Mouse (Mus musculus) MEL (cell line): ENCODE results near the gene Lrrc49. TPM values are rescaled to one million over a fixed set of nuclear protein-coding genes. Genes with fewer than 3 reads are reported as not detected.

Source experiments
- DNase-seq: peaks from one replicate; pipeline ENCODE4 v3.0.0; 2011; ENCODE audit warnings: low read depth, low spot score
- H3K27ac ChIP-seq: 2 replicates; pipeline ENCODE4 v1.5.1; 2012; ENCODE audit warnings: low read depth, mild to moderate bottlenecking, control low read depth, low read length, moderate library complexity; ENCODE audit not compliant: control insufficient read depth
- H3K27me3 ChIP-seq, 2 experiments: fragments of 150-350 bp in 1 of 2; sonication (generic) in 1 of 2; 2 replicates each; pipeline ENCODE4 v1.6.1; 2012; ENCODE audit warnings: low read length in 2 of 2, mild to moderate bottlenecking in 2 of 2, improper control_type of control experiment in 1 of 2, moderate library complexity in 1 of 2; ENCODE audit not compliant: insufficient read depth in 2 of 2, control insufficient read depth in 1 of 2
- H3K36me3 ChIP-seq, 2 experiments: 2 replicates each; pipeline ENCODE4 v1.6.1; 2012 to 2014; ENCODE audit warnings: low read length in 2 of 2, improper control_type of control experiment in 1 of 2, inconsistent platforms in 1 of 2, mild to moderate bottlenecking in 1 of 2; ENCODE audit not compliant: insufficient read depth in 2 of 2, control insufficient read depth in 1 of 2
- H3K4me1 ChIP-seq, 2 experiments: fragments of 150-350 bp in 1 of 2; sonication (generic) in 1 of 2; 2 replicates each; pipeline ENCODE4 v1.6.1; 2012; ENCODE audit warnings: low read length in 2 of 2, improper control_type of control experiment in 1 of 2, mild to moderate bottlenecking in 1 of 2; ENCODE audit not compliant: insufficient read depth in 2 of 2, control insufficient read depth in 1 of 2
- H3K4me3 ChIP-seq, 2 experiments: fragments of 150-350 bp in 1 of 2; sonication (generic) in 1 of 2; 2 replicates each; pipeline ENCODE4 v1.5.1; 2012; ENCODE audit warnings: low read depth in 2 of 2, low read length in 2 of 2, mild to moderate bottlenecking in 2 of 2, moderate library complexity in 2 of 2, control low read depth in 1 of 2, improper control_type of control experiment in 1 of 2; ENCODE audit not compliant: control insufficient read depth in 1 of 2, insufficient read depth in 1 of 2
- H3K79me2 ChIP-seq: 2 replicates; pipeline ENCODE4 v1.6.1; 2012; ENCODE audit warnings: mild to moderate bottlenecking, low read length, moderate library complexity; ENCODE audit not compliant: control insufficient read depth, poor library complexity, insufficient read depth
- H3K9ac ChIP-seq: 2 replicates; pipeline ENCODE4 v1.6.1; 2012; ENCODE audit warnings: low read depth, mild to moderate bottlenecking, control low read depth, low read length, moderate library complexity; ENCODE audit not compliant: control insufficient read depth, poor library complexity, severe bottlenecking
- H3K9me3 ChIP-seq: fragments of 150-350 bp; sonication (generic); replicated peaks from 2 replicates; pipeline ENCODE4 v1.6.1; 2012; ENCODE audit warnings: mild to moderate bottlenecking, low read length, improper control_type of control experiment, moderate library complexity; ENCODE audit not compliant: insufficient read depth
- BHLHE40 ChIP-seq: IDR thresholded peaks from 2 replicates; pipeline ENCODE4 v1.6.1; 2012; ENCODE audit warnings: low read depth, mild to moderate bottlenecking, inconsistent platforms, low read length, improper control_type of control experiment, borderline replicate concordance
- E2F4 ChIP-seq: IDR thresholded peaks from 2 replicates; pipeline ENCODE4 v1.6.1; 2011; ENCODE audit warnings: low read depth, low read length, improper control_type of control experiment, borderline replicate concordance
- GABPA ChIP-seq: IDR thresholded peaks from 2 replicates; pipeline ENCODE4 v1.6.1; 2012; ENCODE audit warnings: low read depth, mild to moderate bottlenecking, inconsistent platforms, low read length, improper control_type of control experiment, moderate library complexity
- JUND ChIP-seq: IDR thresholded peaks from 2 replicates; pipeline ENCODE4 v1.6.1; 2011; ENCODE audit warnings: low read depth, mild to moderate bottlenecking, improper control_type of control experiment, low read length
- MAFK ChIP-seq: IDR thresholded peaks from 2 replicates; pipeline ENCODE4 v1.6.1; 2011; ENCODE audit warnings: low read depth, mild to moderate bottlenecking, low read length, improper control_type of control experiment, borderline replicate concordance
- MAX ChIP-seq: IDR thresholded peaks from 2 replicates; pipeline ENCODE4 v1.6.1; 2011; ENCODE audit warnings: low read length, improper control_type of control experiment
- MAZ ChIP-seq: IDR thresholded peaks from 2 replicates; pipeline ENCODE4 v1.6.1; 2012; ENCODE audit warnings: low read depth, mild to moderate bottlenecking, inconsistent platforms, low read length, improper control_type of control experiment
- MXI1 ChIP-seq: IDR thresholded peaks from 2 replicates; pipeline ENCODE4 v1.6.1; 2011; ENCODE audit warnings: mild to moderate bottlenecking, low read depth, low read length, improper control_type of control experiment
- MYC ChIP-seq: IDR thresholded peaks from 2 replicates; pipeline ENCODE4 v1.6.1; 2011; ENCODE audit warnings: low read depth, mild to moderate bottlenecking, low read length, improper control_type of control experiment, moderate library complexity
- NRF1 ChIP-seq: IDR thresholded peaks from 2 replicates; pipeline ENCODE4 v1.6.1; 2014; ENCODE audit warnings: low read depth, mild to moderate bottlenecking, inconsistent platforms, low read length, improper control_type of control experiment, moderate library complexity; ENCODE audit not compliant: poor library complexity, insufficient read depth, severe bottlenecking
- RAD21 ChIP-seq: IDR thresholded peaks from 2 replicates; pipeline ENCODE4 v1.6.1; 2011; ENCODE audit warnings: mild to moderate bottlenecking, low read depth, low read length, improper control_type of control experiment
- SIN3A ChIP-seq: IDR thresholded peaks from 2 replicates; pipeline ENCODE4 v1.6.1; 2012; ENCODE audit warnings: low read length, improper control_type of control experiment, inconsistent platforms
- SMC3 ChIP-seq: IDR thresholded peaks from 2 replicates; pipeline ENCODE4 v1.6.1; 2011; ENCODE audit warnings: low read depth, low read length, improper control_type of control experiment
- TCF12 ChIP-seq: IDR thresholded peaks from 2 replicates; pipeline ENCODE4 v1.6.1; 2014; ENCODE audit warnings: low read depth, mild to moderate bottlenecking, inconsistent platforms, low read length, improper control_type of control experiment, moderate library complexity
- UBTF ChIP-seq: IDR thresholded peaks from 2 replicates; pipeline ENCODE4 v1.6.1; 2012; ENCODE audit warnings: low read depth, mild to moderate bottlenecking, inconsistent platforms, low read length, improper control_type of control experiment, moderate library complexity, borderline replicate concordance; ENCODE audit not compliant: insufficient read depth
- USF2 ChIP-seq, 2 experiments: IDR thresholded peaks; 2 replicates each; pipeline ENCODE4 v1.6.1; 2011 to 2012; ENCODE audit warnings: improper control_type of control experiment in 2 of 2, low read length in 2 of 2, borderline replicate concordance in 1 of 2, inconsistent platforms in 1 of 2, low read depth in 1 of 2, mild to moderate bottlenecking in 1 of 2; ENCODE audit not compliant: insufficient read depth in 1 of 2
- ZC3H11A ChIP-seq: IDR thresholded peaks from 2 replicates; pipeline ENCODE4 v1.6.1; 2012; ENCODE audit warnings: low read depth, mild to moderate bottlenecking, inconsistent platforms, low read length, improper control_type of control experiment
- ZMIZ1 ChIP-seq: IDR thresholded peaks from 2 replicates; pipeline ENCODE4 v1.6.1; 2012; ENCODE audit warnings: low read depth, mild to moderate bottlenecking, inconsistent platforms, low read length, improper control_type of control experiment, moderate library complexity
- polyA plus RNA-seq, 2 experiments: library from polyadenylated mRNA; stranded (reverse) in 1 of 2; unstranded in 1 of 2; fragments of >175 nt in 1 of 2; fragments of >200 nt in 1 of 2; gene quantifications; 2 replicates each; pipeline versions ENCODE4 v1.2.1 to v1.2.4; 2012; ENCODE audit warnings: low replicate concordance in 2 of 2, low read depth in 1 of 2; ENCODE audit not compliant: insufficient read length in 2 of 2, insufficient read depth in 1 of 2, missing spikeins in 1 of 2
- total RNA-seq: library from RNA; depleted of rRNA; stranded (reverse); fragments of 300-350 nt; gene quantifications from 2 replicates; pipeline ENCODE4 v1.2.3, GENCODE M21; 2012

Gene Lrrc49
- total and polyA plus RNA-seq, 3 experiments: 2.7 to 5.5 TPM; not detected in 1

DNA sequence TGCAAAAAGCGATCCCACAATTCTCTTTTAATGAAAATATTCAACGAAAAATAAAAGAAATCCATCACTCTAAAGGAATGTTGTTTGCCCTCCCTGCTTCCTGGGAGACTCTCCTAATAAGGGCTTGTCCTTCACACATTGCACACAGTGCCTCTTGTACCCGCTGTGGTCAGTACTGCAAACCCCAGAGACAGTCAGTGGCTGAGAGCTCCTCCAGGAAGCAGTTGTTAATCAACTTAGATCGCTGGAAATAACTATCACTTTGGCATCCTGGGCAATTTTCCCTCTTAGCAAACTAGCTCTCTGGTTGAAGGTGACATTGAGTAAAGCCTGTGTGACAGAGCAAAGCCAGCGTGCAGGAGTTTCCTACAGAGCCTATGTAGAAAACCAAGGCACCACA lies 160.9 kb downstream of the Lrrc49 start:
- no peak overlapping the region for H3K4me3 ChIP-seq
- no peak for DNase-seq
- no peaks in the 10 kb centered on the region for H3K9me3 ChIP-seq
- no peak overlapping the region for H3K9ac ChIP-seq
- H3K27ac ChIP-seq: no peak overlapping the region
- TF ChIP-seq E2F4 (no peak), RAD21 (no peak), ZMIZ1 (no peak), MAZ (no peak), NRF1 (no peak), GABPA (no peak), TCF12 (no peak), JUND (no peak), SIN3A (no peak), SMC3 (no peak), BHLHE40 (no peak), MYC (no peak)
- no peaks in the 10 kb centered on the region for H3K36me3 ChIP-seq
- no peaks in the 10 kb centered on the region for H3K4me1 ChIP-seq
- H3K79me2 ChIP-seq: no peaks in the 10 kb centered on the region
- no peaks in the 10 kb centered on the region; a peak in 1 of 4 replicates for H3K27me3 ChIP-seq

DNA sequence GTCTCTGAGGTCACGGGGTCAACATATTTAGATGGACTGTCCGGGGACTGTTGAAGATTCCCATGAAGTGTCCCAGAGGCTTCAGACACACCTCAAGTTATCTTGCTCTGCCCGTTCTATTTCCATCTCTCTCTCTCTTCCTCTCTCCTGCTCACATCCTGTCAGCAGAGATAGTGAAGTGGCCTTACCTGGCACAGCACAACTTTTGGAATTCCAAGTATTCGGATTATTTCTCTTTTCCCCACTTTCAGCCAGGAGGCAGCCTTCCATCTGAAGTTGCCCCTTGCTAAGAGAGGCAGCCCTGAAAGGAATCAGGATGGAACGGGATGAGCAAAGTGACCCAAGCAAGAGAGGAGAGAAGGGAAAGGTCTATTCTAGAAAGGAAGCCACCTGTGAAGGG lies 161.8 kb downstream of the Lrrc49 start:
- Histone ChIP-seq H3K27ac (no peak overlapping the region), H3K79me2 (no peaks in the 10 kb centered on the region), H3K9me3 (no peaks in the 10 kb centered on the region), H3K4me1 (no peaks in the 10 kb centered on the region), H3K4me3 (no peak overlapping the region), H3K9ac (no peak overlapping the region)
- no peak for DNase-seq
- TF ChIP-seq ZMIZ1 (no peak), UBTF (no peak), MAFK (no peak), ZC3H11A (no peak), USF2 (IDR thresholded peaks at IDR 0.05; ENCODE audit: borderline replicate concordance in 1 of 2, insufficient read depth in 1 of 2, low read depth in 1 of 2, low read length in 2 of 2) (no peak), MAX (no peak), E2F4 (no peak), MXI1 (no peak), MAZ (no peak), SIN3A (no peak)
- TF ChIP-seq, all 39 proteins: peak for 0
- no peaks in the 10 kb centered on the region for H3K36me3 ChIP-seq
- H3K27me3 ChIP-seq: no peaks in the 10 kb centered on the region
